Mouse (Mus musculus): ENCODE measurements around the gene Spats2.
"Not testable (repeated sequence)": the region's sequence is repeated elsewhere in the genome, so short reads cannot be mapped to it uniquely, and the experiment has no call there.

Gene Spats2

GRCm38 (mm10) chr15:99129441-99129840 lies 3.7 kb downstream of the Spats2 start:
- ATAC-seq (ENCODE audit: insufficient number of reproducible peaks, low FRiP score, low TSS enrichment): no peak

DNA sequence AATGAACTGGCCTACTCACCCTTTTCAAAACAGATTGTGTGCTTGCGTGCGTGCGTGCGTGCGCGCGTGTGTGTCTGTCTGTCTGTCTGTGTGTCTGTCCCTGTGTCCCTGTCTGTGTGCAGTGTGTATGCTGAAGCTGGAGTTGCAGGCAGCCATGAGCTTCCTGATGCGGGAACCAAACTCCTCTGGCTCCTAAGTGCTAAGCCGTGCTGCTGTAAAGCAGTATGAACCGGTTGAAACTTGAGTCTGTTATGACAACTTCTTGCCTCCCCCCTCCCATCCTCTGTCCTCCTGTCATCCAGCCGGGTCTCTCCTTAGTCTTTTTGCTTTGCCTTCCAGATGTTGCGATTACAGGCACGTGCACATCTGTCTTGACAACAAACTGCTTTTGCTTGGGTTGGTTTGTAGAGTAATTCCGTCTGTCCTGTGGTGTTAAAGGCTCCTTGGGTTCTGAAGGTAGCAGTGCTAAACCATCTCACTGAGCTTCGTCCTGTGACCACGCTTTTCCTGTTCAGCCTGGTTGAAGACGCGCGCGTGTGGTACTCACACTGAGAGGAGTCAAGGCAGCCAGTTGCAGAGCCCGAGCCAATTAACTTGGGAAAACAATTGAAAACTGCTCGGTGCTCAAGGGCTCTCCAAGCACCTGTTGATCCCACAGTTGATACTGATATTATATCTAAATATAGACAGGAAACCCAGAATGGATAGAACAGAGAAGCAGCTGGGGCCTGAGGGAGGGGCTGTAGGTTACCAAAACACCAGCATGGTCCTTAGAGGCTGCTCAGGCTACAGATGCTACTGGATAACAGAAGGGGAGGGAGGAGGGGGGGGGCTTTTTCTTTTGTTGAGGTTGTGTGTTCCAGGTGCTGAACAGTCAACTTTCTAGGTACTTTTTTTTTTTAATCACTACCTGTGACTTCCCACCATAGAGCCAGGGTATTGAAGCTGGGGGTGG lies 4.5 kb downstream of the Spats2 start:
- no peak for ATAC-seq (ENCODE audit: insufficient number of reproducible peaks, low FRiP score, low TSS enrichment)

DNA sequence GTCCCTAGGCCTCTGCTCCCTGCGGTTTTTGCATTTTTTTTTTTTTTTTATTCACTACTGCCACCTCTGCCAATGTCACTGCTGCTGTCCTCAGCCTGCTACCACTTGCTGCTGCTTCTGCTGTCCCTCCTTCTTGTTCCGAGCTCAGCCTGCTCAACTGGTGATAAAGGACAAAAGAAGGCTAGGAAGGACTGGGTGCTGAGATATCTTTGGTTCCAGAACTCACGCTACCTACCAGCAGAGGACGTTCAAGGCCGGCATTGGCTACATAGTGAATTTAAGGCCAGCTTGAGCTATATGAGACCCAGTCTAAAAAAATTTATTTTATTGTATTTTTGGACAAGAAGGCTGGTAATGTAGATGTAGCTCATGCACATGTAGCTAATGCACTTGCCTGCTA lies 12.7 kb downstream of the Spats2 start:
- ATAC-seq (ENCODE audit: insufficient number of reproducible peaks, low FRiP score, low TSS enrichment): no peak

DNA sequence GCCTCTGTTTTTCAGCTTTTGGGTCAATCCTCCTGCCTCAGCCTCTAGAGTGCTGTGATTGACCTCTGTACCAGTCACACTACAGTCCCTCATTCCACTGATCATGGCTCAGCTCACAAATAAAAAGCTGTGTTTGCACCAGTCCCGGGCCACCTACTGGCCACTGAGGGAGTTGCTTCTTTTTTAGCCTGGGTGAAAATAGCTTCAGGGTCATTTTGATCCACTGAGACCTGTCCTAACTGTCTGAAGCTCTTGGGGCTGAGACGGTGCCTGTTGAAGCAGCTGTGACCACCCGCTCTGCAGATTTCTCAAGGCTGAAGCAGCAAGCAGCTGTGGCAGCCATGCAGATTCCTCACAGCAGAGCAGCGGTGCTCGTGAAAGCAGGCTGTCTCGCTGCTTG lies 14.0 kb downstream of the Spats2 start:
- ATAC-seq (ENCODE audit: insufficient number of reproducible peaks, low FRiP score, low TSS enrichment): 0 out of 2 replicates have a peak, but pooled peaks have one; percentile 52

DNA sequence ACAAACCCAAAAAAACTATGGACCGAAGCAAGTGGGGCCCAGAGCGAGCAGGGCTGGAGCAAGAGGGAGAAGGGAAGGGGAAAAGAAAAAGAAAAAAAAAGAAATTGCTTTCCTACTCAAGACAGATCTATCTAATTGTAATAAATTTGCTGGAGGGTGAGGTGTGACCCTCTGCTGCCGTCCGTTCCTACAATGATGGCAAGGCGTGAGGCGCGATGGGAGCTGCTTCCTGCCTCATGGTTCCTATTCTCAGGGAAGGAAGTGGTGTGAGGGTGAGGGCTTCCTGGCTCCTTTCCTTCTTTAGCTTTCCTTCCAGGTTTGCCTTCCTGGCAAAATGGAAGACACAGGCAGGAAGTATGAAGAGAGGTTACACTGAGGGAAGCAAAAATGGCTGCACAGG lies 24.8 kb downstream of the Spats2 start:
- ATAC-seq (ENCODE audit: insufficient number of reproducible peaks, low FRiP score, low TSS enrichment): no peak

DNA sequence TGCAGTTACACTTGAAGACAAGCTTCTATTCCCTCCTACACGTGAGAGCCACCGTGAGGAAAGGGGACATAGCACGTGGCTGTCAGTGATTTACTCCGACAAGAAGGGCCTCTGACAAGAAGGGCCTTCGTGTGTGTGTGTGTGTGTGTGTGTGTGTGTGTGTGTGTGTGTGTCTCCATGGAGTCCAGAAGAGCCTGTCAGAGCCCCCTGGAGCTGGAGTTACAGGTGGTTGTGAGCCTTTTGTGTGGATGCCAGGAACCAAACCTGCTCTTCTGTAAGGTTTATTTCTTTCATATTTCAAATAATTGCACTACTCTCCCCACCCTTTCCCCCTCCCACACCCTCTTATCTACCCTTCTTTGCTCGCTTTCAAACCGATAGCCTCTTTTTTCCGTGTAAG lies 25.6 kb downstream of the Spats2 start:
- ATAC-seq (ENCODE audit: insufficient number of reproducible peaks, low FRiP score, low TSS enrichment): no peak

DNA sequence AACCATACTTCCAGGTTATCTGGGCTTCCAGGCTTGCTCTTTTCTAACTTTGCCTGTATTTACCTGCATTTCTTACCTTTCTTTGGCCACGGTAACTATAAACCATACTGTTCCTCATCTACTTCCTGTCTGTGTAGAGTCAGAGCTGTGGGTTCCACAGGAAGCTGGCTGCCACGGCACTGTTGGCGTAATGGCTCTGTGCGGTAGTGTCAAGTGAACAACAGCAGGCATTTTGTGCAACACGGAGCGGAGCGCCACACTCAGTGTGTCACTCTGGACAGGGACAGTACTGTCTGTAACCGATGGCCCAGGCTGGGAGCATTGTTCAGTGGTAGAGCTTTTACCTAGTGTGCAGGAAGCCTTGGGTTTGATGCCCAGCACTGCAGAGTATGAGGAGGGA lies 27.8 kb downstream of the Spats2 start:
- no peak for ATAC-seq (ENCODE audit: insufficient number of reproducible peaks, low FRiP score, low TSS enrichment)

DNA sequence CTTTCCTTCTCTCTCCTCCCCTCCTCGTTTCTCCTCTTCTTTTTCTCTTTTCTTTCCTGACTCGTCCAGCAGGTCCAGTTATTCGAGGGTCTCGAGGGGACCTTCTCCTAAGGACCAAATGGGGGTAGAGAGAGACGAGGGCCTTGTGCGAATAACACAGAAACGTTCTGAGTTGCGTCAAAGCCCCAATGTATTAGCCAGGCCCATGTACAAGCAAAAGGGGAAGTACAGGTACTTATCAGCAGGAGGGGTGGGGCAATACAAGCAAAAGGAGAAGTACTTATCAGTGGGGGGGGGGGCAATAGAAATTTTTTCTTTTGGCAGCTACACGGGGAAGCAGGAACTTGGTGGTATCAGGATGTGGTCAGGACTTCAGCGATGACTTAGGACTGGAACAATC lies 28.8 kb downstream of the Spats2 start:
- ATAC-seq (ENCODE audit: insufficient number of reproducible peaks, low FRiP score, low TSS enrichment): not testable (repeated sequence)

- no peak for ATAC-seq (ENCODE audit: insufficient number of reproducible peaks, low FRiP score, low TSS enrichment)
Measured at GRCm38 (mm10) chr15:99163512-99164365, 38.0 kb downstream of the Spats2 start.

GRCm38 (mm10) chr15:99172131-99172530 lies 46.4 kb downstream of the Spats2 start:
- ATAC-seq (ENCODE audit: insufficient number of reproducible peaks, low FRiP score, low TSS enrichment): no peak

GRCm38 (mm10) chr15:99179639-99180038 lies 53.9 kb downstream of the Spats2 start:
- no peak for ATAC-seq (ENCODE audit: insufficient number of reproducible peaks, low FRiP score, low TSS enrichment)

GRCm38 (mm10) chr15:99184217-99184914 lies 58.6 kb downstream of the Spats2 start:
- no peak for ATAC-seq (ENCODE audit: insufficient number of reproducible peaks, low FRiP score, low TSS enrichment)

DNA sequence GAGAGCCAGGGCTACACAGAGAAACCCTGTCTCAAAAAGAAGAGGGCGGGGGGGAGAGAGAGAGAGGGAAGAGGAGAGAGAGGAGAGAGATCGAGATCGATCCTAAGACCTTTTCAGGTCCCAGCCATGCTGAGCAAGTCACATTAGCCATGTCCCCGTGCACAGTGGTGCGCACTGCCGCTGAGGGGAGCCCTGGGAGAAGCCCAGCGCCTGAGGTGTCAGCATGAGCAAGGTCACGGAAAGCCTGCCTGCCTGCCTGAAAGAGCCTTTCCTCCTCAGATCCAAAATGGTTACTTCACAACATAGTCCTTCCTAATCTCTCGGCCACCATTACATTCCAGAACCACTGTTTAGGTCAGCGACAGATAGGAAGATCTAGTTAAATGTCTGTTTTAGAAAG lies 68.6 kb downstream of the Spats2 start:
- ATAC-seq (ENCODE audit: insufficient number of reproducible peaks, low FRiP score, low TSS enrichment): no peak

DNA sequence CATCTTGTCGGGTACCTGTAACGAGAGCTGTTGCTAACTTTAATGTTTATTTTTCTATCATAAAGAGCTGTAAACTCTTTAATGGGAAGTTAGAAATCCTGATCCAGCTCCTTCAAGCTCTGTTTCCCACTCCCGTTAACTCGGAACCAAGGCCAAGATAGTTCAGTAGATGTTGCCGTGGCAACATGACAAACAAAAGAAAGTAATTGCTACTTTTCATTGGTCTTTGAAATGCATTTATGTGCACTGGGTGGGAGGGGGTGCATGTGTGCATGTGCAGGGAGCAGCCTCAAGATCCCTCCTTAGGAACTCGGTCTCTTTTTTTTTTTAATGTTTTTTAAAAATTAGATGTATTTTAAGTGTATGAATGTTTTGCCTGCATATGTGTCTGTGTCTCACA lies 69.3 kb downstream of the Spats2 start:
- ATAC-seq (ENCODE audit: insufficient number of reproducible peaks, low FRiP score, low TSS enrichment): no peak

- no peak for ATAC-seq (ENCODE audit: insufficient number of reproducible peaks, low FRiP score, low TSS enrichment)
Measured at GRCm38 (mm10) chr15:99198761-99199160, 73.0 kb downstream of the Spats2 start.

- no peak for ATAC-seq (ENCODE audit: insufficient number of reproducible peaks, low FRiP score, low TSS enrichment)
Measured at GRCm38 (mm10) chr15:99205959-99206358, 80.2 kb downstream of the Spats2 start.

DNA sequence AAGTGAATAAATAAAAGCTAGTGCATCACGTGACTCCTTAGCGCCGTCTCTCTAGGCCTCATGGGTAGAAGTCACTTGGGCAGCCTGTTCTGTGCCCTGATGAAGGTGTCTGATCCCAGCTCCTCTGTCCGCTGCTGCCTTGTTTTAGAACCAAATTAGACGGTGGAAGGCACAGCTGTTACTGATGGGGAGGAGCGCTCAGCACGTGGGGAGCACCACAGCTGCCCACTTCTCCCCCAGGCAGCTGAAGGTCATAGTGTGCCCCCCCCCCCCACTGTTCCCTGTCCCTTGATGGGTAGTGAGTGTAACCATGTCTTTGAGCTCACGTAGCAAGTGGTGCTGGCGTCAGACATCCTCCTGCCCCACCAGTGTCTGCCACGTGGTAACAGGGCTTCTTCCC lies 87.5 kb downstream of the Spats2 start:
- no peak for ATAC-seq (ENCODE audit: insufficient number of reproducible peaks, low FRiP score, low TSS enrichment)

DNA sequence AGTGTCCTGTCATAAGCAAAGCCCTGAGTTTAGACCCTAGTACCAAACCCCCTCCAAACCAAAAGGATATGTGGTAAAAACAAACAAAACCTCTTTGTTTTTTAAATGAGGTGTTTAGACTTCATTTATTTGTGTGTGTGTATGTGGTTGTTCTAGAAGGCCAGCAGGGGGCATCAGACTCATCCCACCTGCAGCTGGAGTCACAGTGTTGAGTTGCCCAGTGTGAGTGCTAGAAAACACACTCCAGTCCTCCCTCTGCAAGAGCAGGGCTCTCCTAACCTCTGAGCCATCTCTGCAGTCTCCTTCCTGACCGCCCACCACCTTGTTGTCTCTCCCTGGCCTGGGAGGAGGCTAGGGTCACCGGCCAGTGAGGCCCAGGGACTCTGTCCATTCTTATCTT lies 89.2 kb downstream of the Spats2 start:
- no peak for ATAC-seq (ENCODE audit: insufficient number of reproducible peaks, low FRiP score, low TSS enrichment)

DNA sequence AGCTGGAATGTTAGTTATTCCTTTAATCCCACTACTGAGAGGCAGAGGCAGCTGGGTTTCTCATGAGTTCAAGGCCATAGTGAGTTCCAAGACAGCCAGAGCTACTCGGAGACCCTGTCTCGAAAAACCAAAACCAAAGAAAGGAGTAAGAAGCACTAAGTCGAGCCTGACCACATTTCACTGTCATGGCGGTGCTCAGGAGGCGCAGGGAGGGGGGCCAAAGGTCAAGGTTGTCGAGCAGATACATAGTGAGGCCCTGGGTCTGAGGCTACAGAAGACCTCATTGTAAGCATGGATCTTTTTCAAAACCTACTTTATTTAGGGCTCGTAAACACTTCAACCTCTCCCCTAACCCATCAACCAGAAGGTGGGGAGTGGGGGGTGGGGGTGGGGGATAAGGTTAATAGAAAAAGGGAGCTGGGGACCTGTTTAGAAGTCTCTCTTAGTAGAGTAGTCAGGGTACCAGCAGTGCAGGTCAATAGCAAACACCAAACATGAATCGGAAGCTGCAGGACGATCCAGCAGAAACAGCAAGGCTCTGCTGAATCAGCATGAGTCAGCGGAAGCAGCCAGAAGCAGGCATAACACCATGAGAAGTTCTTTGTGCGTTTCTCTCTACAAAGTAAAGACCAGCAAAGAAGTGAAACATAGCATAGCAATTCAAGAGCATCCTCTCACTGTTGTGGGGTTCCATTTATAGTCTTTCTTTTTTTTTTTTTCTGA lies 90.2 kb downstream of the Spats2 start:
- no peak for ATAC-seq (ENCODE audit: insufficient number of reproducible peaks, low FRiP score, low TSS enrichment)

GRCm38 (mm10) chr15:99217630-99218029 lies 91.9 kb downstream of the Spats2 start:
- no peak for ATAC-seq (ENCODE audit: insufficient number of reproducible peaks, low FRiP score, low TSS enrichment)
